Mouse (Mus musculus) stomach, postnatal 0 days (tissue): ENCODE measurements at regions not wholly inside any gene's neighbourhood (a gene's known extent, or its start where the extent isn't known, plus 50 kb on each side); places are given as distances from the start of the nearest gene placed in this dataset.

Experiments
- CTCF ChIP-seq: IDR thresholded peaks from 2 replicates; pipeline ENCODE4 v1.5.1; 2016; ENCODE audit warnings: antibody characterized with exemption, low read depth, mild to moderate bottlenecking, moderate library complexity
- EP300 ChIP-seq: optimal IDR thresholded peaks from 2 replicates; pipeline ENCODE3; 2016; ENCODE audit warnings: antibody characterized with exemption

DNA sequence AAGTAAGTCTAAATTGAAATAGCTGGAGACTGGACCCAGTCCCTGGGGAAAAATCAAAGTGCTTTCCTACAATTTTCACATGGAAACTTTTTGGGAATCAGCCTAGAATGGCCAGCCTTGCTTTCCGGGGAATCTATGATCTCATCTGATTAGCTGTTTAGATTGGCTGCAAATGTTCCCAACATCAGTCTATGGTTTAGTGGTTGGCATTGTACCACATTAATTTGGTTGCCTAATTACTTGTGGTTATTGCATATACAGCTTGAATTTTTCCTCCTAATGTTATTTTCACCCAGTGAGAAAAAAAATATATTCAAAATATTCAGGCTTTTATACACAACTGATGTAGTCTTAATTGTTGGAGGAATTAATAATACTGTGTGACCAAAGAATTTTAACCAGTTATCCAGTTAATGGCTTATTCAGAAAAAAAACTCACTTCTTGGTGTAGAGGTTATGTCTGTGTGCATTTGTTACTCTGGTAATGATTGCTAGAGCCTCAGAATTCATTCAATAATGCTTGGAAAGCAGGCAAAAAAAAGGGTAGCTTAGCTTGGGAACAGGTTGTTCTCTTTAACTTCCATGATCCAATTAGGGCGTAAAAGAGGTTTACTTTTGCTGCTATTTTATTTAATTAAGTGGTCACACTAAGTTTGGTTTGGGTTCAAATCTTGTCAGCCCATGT is 182.2 kb upstream of the Tmem196 start:
- TF ChIP-seq CTCF (no peak), EP300 (no peak)
